Mouse (Mus musculus) hematopoietic stem cell, adult 5-6 weeks (primary cell): ENCODE results near the gene Zfand2b. TPM values are rescaled to one million over a fixed set of nuclear protein-coding genes. Genes with fewer than 3 reads are reported as not detected.

ENCODE experiments used
- ATAC-seq, 2 experiments: fragments of 125-278 bp in 1 of 2; replicated peaks in 1 of 2; 2 replicates each; pipeline ENCODE4 v1.8.0; 2016 to 2017; ENCODE audit warnings: inconsistent platforms in 2 of 2, mild to moderate bottlenecking in 2 of 2, moderate number of reproducible peaks in 2 of 2, low read depth in 1 of 2, moderate TSS enrichment in 1 of 2; ENCODE audit not compliant: low FRiP score in 2 of 2, poor library complexity in 2 of 2, severe bottlenecking in 2 of 2, insufficient read depth in 1 of 2, low TSS enrichment in 1 of 2
- total RNA-seq: library from RNA; stranded (forward); fragments of 172-1452, 232-1000 nt; gene quantifications from 2 replicates; pipeline ENCODE4 v1.2.3, GENCODE M21; 2017

Gene Zfand2b
- total RNA-seq, 1 experiment from 2014 or later: 38.0 TPM

DNA sequence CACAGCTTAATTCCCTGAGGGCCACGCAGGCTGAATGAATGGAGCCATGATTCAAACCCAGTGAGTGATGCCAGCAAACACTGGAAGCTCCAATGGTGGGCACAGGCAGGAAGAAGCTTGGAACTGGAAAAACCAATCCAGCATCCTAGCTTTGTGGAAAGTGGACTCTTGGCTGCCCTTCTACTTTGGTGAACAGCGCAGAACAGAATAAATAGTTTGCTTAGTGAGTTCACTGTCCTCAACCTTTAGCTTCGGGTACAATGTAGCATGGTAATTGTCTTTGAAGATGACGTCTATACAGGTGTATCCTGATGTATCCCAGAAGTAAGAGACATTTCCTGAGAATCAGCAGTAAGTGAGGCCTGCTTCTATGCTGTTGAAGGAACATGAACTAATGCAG is 19.7 kb upstream of the Zfand2b start:
- ATAC-seq: no peak

GRCm38 (mm10) chr1:75155837-75156236 is 12.6 kb upstream of the Zfand2b start:
- ATAC-seq: no peak

DNA sequence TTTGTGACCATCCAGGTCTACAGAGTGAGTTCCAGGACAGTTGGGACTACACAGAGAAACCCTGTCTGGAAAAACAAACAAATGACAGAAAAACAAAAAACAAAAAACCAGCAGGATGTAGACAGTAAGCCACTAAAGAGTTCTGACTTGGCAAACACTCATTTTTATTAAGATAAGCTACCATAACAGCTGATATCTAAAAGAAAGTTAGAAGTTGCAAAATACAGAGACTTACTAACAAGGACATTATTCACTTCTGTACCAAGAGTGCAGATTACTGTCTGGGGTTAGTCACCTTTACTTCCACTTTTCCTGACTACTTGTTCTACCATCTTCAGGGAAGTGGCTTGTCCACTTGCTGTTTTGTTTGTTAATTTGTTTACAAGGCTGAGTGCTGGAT is 9.5 kb upstream of the Zfand2b start:
- ATAC-seq: no peak

GRCm38 (mm10) chr1:75159540-75160255 is 8.7 kb upstream of the Zfand2b start:
- no peak for ATAC-seq

GRCm38 (mm10) chr1:75160256-75160617 is 8.2 kb upstream of the Zfand2b start:
- no peak for ATAC-seq

DNA sequence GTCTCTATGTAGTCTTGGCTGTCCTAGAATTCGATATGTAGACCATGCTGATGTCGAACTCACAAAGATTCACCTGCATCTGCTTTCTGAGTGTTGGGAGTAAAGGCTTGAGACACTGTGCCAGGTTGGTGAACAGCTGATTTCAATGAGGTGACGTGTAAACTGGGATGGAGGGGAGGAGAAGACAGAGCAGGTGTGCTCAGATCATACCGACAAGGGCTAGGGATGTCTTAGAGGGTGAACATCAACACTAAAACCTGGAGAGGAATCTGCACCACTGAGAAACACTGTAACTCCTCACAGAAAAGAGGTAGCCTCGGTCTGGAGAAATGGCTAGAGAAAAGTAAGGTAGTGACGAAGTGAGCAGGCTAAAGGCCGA is 364 bp upstream of the Zfand2b start:
- ATAC-seq: peak in 1 of 2 experiments; percentile 3; a peak in 1 of 4 replicates

DNA sequence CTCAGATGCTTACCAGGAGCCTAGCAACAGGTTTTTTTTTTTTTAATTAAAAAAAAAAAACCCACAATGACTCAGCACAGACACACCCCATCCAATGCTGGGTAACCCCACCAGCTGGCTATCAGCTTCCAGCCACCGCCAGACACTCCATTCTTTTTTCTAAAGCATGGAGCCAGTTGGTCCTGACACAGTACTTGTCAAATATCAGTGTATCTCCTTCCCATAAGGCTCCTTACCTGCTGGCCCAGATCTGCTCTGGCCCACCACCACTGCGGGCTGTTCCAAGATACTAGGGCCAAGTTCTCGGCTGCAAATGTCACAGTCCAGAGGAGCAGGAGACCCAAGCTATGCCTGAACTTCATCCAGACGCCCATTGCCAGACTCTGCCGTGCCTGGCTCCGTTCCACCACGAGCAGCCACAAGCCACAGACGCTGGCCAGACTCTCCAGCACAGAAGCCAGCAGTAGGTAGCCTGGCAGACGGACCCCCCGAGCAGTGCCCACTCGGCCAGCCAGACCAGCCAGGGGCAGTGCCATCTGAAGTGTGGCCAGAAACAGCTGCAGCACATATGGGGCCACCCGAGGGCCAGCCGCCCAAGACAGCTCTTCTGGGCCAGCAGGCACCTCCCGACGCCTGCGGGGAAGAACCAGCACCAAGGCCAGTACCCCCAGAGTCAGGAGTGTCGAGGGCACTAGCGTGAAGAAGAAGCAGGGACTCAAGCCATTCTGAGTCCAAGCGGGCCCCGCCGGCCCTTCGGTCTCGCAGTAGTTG is 11.1 kb downstream of the Zfand2b start:
- ATAC-seq: peak; percentile 46 to 74

- peak; percentile 74 to 88 for ATAC-seq
Observed at GRCm38 (mm10) chr1:75180105-75180590, 11.7 kb downstream of the Zfand2b start, which contains the start of gene Abcb6. TSS of gene Abcb6 (minus strand) at chr1:75180392.

DNA sequence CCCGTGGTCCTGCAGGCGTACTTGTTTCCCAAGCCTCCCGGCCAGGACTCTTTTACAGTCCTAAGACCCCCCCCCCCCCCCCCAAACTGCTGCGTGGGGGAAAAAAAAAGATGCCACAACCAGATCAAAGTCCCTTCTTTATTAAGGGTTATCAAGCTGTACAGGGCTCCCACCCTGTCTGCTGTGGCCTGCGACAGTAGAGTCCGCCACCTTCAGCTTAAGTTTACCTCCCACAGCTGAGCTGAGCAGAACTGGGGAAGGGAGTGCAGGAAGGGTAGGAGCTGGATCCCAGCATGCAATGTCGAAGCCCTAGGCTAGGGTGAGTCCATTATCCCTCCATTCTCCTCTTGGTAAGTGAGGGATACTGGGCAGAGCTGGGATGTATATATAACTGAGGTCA is 12.3 kb downstream of the Zfand2b start:
- ATAC-seq: no peak

- no peak for ATAC-seq
Observed at GRCm38 (mm10) chr1:75181377-75181870, 13.0 kb downstream of the Zfand2b start.

DNA sequence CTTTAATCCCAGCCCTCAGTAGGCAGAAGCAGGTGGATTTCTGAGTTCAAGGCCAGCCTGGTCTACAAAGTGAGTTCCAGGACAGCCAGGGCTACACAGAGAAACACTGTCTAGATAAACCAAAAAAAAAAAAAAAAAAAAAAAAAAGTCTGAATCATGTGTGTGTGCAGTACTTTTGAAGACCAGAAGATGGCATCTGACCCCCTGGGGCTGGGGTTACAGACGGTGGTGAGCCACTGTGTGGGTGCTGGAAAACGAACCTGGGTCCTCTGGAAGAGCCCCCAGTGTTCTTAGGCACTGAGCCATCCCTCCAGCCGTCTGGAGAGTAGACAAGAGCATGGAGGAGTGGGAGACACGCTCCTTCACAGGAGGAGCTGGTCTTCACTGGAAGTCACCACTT is 13.7 kb downstream of the Zfand2b start:
- ATAC-seq: no peak

GRCm38 (mm10) chr1:75185495-75185894 is 17.0 kb downstream of the Zfand2b start:
- ATAC-seq: no peak

DNA sequence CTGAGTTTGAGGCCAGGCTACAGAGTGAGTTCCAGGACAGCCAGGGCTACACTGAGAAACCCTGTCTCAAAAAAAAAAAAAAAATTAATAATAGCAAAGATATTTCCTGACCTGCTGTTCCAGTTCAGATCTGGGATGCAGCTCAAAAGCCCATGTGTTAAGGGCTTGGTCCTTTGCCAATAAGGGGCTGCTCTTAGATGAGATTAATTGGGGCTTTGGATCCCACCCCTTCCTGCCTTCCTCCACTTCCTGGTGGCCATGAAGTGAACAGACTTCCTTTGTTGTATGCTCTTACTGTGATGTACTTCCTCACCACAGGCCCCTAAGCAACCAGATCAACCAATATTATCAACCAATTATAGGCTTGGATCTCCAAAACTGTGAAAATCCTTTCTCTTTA is 18.7 kb downstream of the Zfand2b start:
- ATAC-seq: no peak

- peak; percentile 68 to 71 for ATAC-seq
Observed at GRCm38 (mm10) chr1:75187914-75188483, 19.6 kb downstream of the Zfand2b start.

GRCm38 (mm10) chr1:75190577-75190976 is 22.1 kb downstream of the Zfand2b start:
- ATAC-seq: no peak

GRCm38 (mm10) chr1:75191258-75191621 is 22.8 kb downstream of the Zfand2b start:
- ATAC-seq: no peak

DNA sequence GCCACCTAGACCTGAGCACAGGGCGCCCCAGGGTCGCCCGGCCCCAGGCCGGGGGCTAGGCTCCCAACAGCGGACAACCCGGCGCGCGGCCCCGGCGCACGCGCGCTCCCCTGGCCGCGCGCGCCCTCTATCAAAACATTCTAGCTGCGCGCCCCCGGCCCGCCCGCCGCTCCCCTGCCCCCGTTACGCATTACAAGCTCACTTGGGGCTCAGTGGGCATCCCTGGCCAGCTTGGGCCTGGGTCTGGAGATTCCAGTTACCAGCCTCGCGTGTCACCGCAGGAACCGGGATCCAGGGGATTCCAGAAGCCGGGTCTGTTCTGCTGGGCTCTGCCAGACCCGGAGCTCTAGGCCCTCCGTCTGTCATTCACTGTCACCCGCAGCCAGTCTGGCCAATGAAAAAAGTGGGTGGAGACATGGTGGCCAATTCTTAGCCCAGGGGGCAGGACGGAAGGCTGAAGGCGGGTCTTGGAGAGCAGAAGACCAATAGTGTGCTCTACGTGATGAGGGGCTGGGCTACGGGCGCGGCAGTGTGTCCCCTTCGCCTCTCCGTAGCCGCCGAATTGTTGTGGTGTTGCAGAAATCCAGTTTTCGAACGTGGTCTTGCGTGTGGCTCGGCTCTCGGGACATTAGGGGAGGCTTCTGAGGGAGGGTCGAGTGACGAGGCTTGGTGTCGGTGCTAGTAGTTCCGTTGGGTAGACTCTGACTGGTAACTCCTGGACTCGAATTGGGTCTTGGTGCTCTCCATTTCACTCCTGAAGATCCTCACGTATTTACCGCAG is 23.4 kb downstream of the Zfand2b start, which contains the start of the genes Ankzf1 and Atg9a:
Ankzf1 (plus strand) TSS at position 530 of the 781 bp plus-strand sequence.
Atg9a (minus strand) TSS at position 575 of the 781 bp plus-strand sequence.
- peak; percentile 94 to 97 for ATAC-seq
